Mouse (Mus musculus): ENCODE data around the gene Ifit3b. TPM values are rescaled to one million over a fixed set of nuclear protein-coding genes. Genes with fewer than 3 reads are reported as not detected.
"Not testable (repeated sequence)": the region's sequence is repeated elsewhere in the genome, so short reads cannot be mapped to it uniquely, and the experiment has no call there.

Gene Ifit3b
- polyA plus RNA-seq, 1 experiment from 2014 or later = 0.34 TPM

- no peak overlapping the region for H3K9ac ChIP-seq
- H3K4me1 ChIP-seq (replicated peaks) = no peaks in the 10 kb centered on the region
- H3K4me2 ChIP-seq = no peak overlapping the region
- ATAC-seq (ENCODE audit: low FRiP score, low read depth) = no peak
- no peaks in the 10 kb centered on the region for H3K27me3 ChIP-seq
- no peak overlapping the region for H3K27ac ChIP-seq (replicated peaks)
- WGBS = 95% methylated on average over 6 of the region's 6 CpGs
- H3K36me3 ChIP-seq = no peaks in the 10 kb centered on the region
- no peak overlapping the region for H3K4me3 ChIP-seq
- no peaks in the 10 kb centered on the region for H3K9me3 ChIP-seq
These were observed 16.0 kb downstream of the Ifit3b start for GRCm38 (mm10) chr19:34623781-34624180.

GRCm38 (mm10) chr19:34624663-34625062 is 16.9 kb downstream of the Ifit3b start:
- no peak overlapping the region for H3K4me2 ChIP-seq
- ATAC-seq (ENCODE audit: low FRiP score, low read depth) = no peak
- no peak overlapping the region for H3K9ac ChIP-seq
- no peak overlapping the region for H3K4me3 ChIP-seq
- H3K9me3 ChIP-seq = no peaks in the 10 kb centered on the region
- H3K36me3 ChIP-seq = no peaks in the 10 kb centered on the region
- H3K27ac ChIP-seq (replicated peaks) = no peak overlapping the region
- no peaks in the 10 kb centered on the region for H3K4me1 ChIP-seq (replicated peaks)
- no peaks in the 10 kb centered on the region for H3K27me3 ChIP-seq
- WGBS = 87% methylated on average over 4 of the region's 4 CpGs

- Histone ChIP-seq H3K4me2 (no peak overlapping the region), H3K4me3 (no peak overlapping the region)
These were observed 19.7 kb downstream of the Ifit3b start for GRCm38 (mm10) chr19:34627496-34627895.

GRCm38 (mm10) chr19:34631487-34631886 is 23.7 kb downstream of the Ifit3b start:
- H3K9ac ChIP-seq = no peak overlapping the region
- H3K27me3 ChIP-seq = no peaks in the 10 kb centered on the region
- no peak overlapping the region for H3K4me2 ChIP-seq
- H3K9me3 ChIP-seq = no peaks in the 10 kb centered on the region
- H3K4me1 ChIP-seq (replicated peaks) = no peaks in the 10 kb centered on the region
- no peaks in the 10 kb centered on the region for H3K36me3 ChIP-seq
- no peak overlapping the region for H3K27ac ChIP-seq (replicated peaks)
- no peak overlapping the region for H3K4me3 ChIP-seq
- no peak for ATAC-seq (ENCODE audit: low FRiP score, low read depth)

More at GRCm38 (mm10) chr19:34627496-34627895, 19.7 kb downstream of the Ifit3b start:
- H3K27me3 ChIP-seq = no peaks in the 10 kb centered on the region
- H3K9ac ChIP-seq = no peak overlapping the region
- no peak overlapping the region for H3K27ac ChIP-seq (replicated peaks)
- 84% methylated on average over 2 of the region's 2 CpGs for WGBS
- ATAC-seq (ENCODE audit: low FRiP score, low read depth) = no peak
- no peaks in the 10 kb centered on the region for H3K4me1 ChIP-seq (replicated peaks)
- H3K36me3 ChIP-seq = no peaks in the 10 kb centered on the region
- H3K9me3 ChIP-seq = no peaks in the 10 kb centered on the region

GRCm38 (mm10) chr19:34633484-34633883 is 25.7 kb downstream of the Ifit3b start:
- WGBS = 80% methylated on average over 2 of the region's 2 CpGs
- H3K27me3 ChIP-seq = no peaks in the 10 kb centered on the region
- no peaks in the 10 kb centered on the region for H3K9me3 ChIP-seq
- no peak for ATAC-seq (ENCODE audit: low FRiP score, low read depth)
- H3K27ac ChIP-seq (replicated peaks) = no peak overlapping the region
- H3K4me3 ChIP-seq = no peak overlapping the region
- no peaks in the 10 kb centered on the region for H3K36me3 ChIP-seq
- no peak overlapping the region for H3K4me2 ChIP-seq
- no peak overlapping the region for H3K9ac ChIP-seq
- H3K4me1 ChIP-seq (replicated peaks) = no peaks in the 10 kb centered on the region

- WGBS = 8% methylated on average over 3 of the region's 3 CpGs
- Histone ChIP-seq H3K4me1 (replicated peaks) (no peaks in the 10 kb centered on the region), H3K4me2 (no peak overlapping the region), H3K27ac (replicated peaks) (no peak overlapping the region), H3K36me3 (no peaks in the 10 kb centered on the region), H3K27me3 (no peaks in the 10 kb centered on the region), H3K9ac (no peak overlapping the region), H3K4me3 (no peak overlapping the region), H3K9me3 (no peaks in the 10 kb centered on the region)
- no peak for ATAC-seq (ENCODE audit: low FRiP score, low read depth)
These were observed 29.3 kb downstream of the Ifit3b start for GRCm38 (mm10) chr19:34636933-34637557.

GRCm38 (mm10) chr19:34640623-34641022 is 32.9 kb downstream of the Ifit3b start, which contains the start of the genes Ifit1bl2 and Ifit1:
Gene Ifit1bl2 (minus strand): TSS chr19:34640743.
Gene Ifit1 (plus strand): TSS chr19:34640871.
- Histone ChIP-seq H3K36me3 (no peaks in the 10 kb centered on the region), H3K4me1 (replicated peaks) (no peaks in the 10 kb centered on the region), H3K4me3 (no peak within 1 kb of the TSS), H3K27ac (replicated peaks) (no peak within 1 kb of the TSS), H3K4me2 (no peak within 1 kb of the TSS), H3K9me3 (no peaks in the 10 kb centered on the region), H3K27me3 (no peaks in the 10 kb centered on the region), H3K9ac (no peak within 1 kb of the TSS)
- 69% methylated on average over 4 of the region's 4 CpGs for WGBS
- no peak for ATAC-seq (ENCODE audit: low FRiP score, low read depth)

- H3K36me3 ChIP-seq = no peaks in the 10 kb centered on the region
- no peak overlapping the region for H3K4me2 ChIP-seq
- 81% methylated on average over 5 of the region's 5 CpGs for WGBS
- no peak overlapping the region for H3K4me3 ChIP-seq
- H3K9me3 ChIP-seq = no peaks in the 10 kb centered on the region
- no peak overlapping the region for H3K27ac ChIP-seq (replicated peaks)
- no peak overlapping the region for H3K9ac ChIP-seq
- H3K27me3 ChIP-seq = no peaks in the 10 kb centered on the region
- no peak for ATAC-seq (ENCODE audit: low FRiP score, low read depth)
- H3K4me1 ChIP-seq (replicated peaks) = no peaks in the 10 kb centered on the region
These were observed 34.8 kb downstream of the Ifit3b start for GRCm38 (mm10) chr19:34642616-34643015.

- not testable (repeated sequence) for ATAC-seq (ENCODE audit: low FRiP score, low read depth); H3K27me3 ChIP-seq; H3K9me3 ChIP-seq; H3K4me2 ChIP-seq; H3K4me1 ChIP-seq (replicated peaks); H3K27ac ChIP-seq (replicated peaks); H3K36me3 ChIP-seq; H3K9ac ChIP-seq; H3K4me3 ChIP-seq
- WGBS = 88% methylated on average over 8 of the region's 8 CpGs
These were observed 39.9 kb downstream of the Ifit3b start for GRCm38 (mm10) chr19:34647630-34648029.

- no peak overlapping the region for H3K27ac ChIP-seq (replicated peaks)
- H3K4me2 ChIP-seq = no peak overlapping the region
- no peak overlapping the region for H3K9ac ChIP-seq
- no peak overlapping the region for H3K4me3 ChIP-seq
- H3K27me3 ChIP-seq = no peaks in the 10 kb centered on the region
- H3K4me1 ChIP-seq (replicated peaks) = no peaks in the 10 kb centered on the region
- H3K9me3 ChIP-seq = no peaks in the 10 kb centered on the region
- WGBS = 90% methylated on average over 3 of the region's 3 CpGs
- no peaks in the 10 kb centered on the region for H3K36me3 ChIP-seq
- ATAC-seq (ENCODE audit: low FRiP score, low read depth) = no peak
These were observed 42.5 kb downstream of the Ifit3b start for GRCm38 (mm10) chr19:34650276-34650675.

GRCm38 (mm10) chr19:34650997-34651396 is 43.2 kb downstream of the Ifit3b start:
- WGBS = 95% methylated on average over 6 of the region's 6 CpGs
- ATAC-seq (ENCODE audit: low FRiP score, low read depth) = no peak
- Histone ChIP-seq H3K4me2 (no peak overlapping the region), H3K4me3 (no peak overlapping the region), H3K9ac (no peak overlapping the region), H3K27me3 (no peaks in the 10 kb centered on the region), H3K27ac (replicated peaks) (no peak overlapping the region), H3K9me3 (no peaks in the 10 kb centered on the region), H3K36me3 (no peaks in the 10 kb centered on the region), H3K4me1 (replicated peaks) (no peaks in the 10 kb centered on the region)

- no peaks in the 10 kb centered on the region for H3K27me3 ChIP-seq
- no peak overlapping the region for H3K9ac ChIP-seq
- no peaks in the 10 kb centered on the region for H3K4me1 ChIP-seq (replicated peaks)
- WGBS = 87% methylated on average over 10 of the region's 10 CpGs
- no peak overlapping the region for H3K27ac ChIP-seq (replicated peaks)
- H3K4me3 ChIP-seq = no peak overlapping the region
- ATAC-seq (ENCODE audit: low FRiP score, low read depth) = no peak
- H3K36me3 ChIP-seq = no peaks in the 10 kb centered on the region
- H3K9me3 ChIP-seq = no peaks in the 10 kb centered on the region
- H3K4me2 ChIP-seq = no peak overlapping the region
These were observed 47.5 kb downstream of the Ifit3b start for GRCm38 (mm10) chr19:34655227-34655805.

Measured in hindbrain, embryonic 15.5 days (tissue).